Mouse (Mus musculus) spleen, postnatal 4 days (tissue): ENCODE results near the gene Hs3st4.

ENCODE experiments used
- DNase-seq, 2 experiments: peaks; one replicate each; pipeline ENCODE4 v3.0.0; 2022; ENCODE audit warnings: low spot score in 2 of 2

Hs3st4 gene

DNA sequence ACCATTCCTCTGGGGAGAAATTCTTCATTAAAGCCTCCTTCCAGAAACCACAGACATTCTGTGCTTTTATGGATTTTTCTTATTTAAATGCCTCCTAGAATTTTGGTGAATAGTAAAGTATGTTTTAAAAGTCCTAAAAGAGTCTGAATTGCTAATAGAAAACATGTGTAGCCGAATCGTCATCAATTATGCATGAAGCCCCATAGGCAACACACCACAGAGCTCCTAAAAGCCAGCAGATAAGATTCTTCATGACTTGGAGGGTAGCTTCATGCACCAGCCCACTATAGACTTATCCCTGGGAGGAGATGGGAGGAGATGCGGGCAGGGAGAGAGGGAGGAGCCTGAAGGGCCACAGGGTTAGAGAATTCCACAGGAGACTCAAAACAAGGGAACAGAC is 358.8 kb downstream of the Hs3st4 start:
- no peak for DNase-seq

DNA sequence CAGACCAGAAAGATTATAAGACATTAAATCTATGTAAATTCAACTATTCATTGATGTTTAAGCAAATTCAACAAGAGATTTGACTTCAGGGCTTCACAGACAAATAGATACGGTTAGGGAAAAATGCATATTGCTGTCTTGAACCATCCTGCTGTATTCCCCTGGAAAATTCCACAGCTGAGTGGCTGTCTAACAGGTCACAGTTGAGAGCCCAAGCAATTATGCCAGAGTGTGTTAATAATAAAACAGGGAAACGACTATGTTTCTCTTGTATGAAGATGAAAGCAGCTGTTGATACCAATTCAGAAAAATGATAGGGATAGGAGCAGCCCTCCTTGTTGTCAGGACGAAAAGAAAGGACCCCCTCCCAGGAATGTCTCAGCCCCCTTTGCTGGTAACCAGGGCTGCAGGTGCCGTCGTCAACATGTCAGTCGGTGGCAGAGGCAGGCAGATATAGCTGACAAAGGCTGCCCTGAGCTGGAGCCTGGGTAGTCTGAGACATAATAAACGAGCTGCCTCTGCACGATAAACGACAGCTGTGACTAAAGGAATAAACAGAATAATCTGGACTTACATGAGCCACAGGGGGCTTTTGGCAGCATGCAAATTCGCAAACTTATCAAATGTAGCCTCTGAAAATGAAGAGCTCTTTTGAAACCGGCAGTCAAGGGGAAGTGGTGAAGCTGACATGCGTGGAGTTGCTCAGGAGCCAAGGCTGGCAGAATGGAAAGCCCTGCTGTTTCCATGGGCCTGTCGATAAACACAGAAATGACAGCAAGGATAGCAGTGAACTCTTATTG is 364.7 kb downstream of the Hs3st4 start:
- no peak for DNase-seq

DNA sequence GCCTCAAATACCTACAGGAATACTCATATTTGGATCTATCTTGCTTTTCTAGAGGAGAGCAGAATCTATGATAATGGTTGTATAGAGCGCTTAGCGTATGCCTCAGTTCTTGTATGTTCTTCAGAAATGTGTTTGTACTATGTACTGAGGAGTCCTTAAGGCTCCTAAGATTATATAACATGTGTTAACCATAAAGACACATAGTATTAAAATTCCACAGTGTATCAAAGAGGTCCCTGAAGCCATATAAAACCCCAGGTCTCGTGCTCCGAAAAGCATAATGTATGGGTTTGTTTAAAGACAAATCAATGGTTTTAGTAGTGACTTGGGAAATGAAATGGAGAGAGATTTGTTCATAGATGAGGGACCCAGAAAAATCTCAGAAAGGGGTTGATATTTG is 371.4 kb downstream of the Hs3st4 start:
- DNase-seq, result no peak

DNA sequence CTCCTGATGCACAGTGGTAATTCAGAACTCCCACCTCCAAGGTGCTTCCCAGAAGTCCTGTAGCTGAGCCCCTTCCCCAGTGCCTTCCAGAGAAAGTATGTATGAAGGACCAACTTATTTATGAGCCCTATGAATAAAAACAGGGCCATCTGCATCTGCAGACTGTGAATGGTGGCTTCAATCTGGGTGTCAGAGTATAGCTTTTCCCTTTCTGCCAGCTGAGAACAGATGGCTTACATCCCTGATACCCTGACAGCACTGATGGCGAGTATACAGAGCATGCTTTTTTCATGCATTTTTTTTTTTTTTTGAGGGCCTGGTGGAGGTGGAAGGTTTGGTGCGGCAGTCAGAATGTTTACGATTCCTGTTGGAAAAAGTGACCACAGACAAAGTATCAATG is 375.4 kb downstream of the Hs3st4 start:
- DNase-seq, result no peak

DNA sequence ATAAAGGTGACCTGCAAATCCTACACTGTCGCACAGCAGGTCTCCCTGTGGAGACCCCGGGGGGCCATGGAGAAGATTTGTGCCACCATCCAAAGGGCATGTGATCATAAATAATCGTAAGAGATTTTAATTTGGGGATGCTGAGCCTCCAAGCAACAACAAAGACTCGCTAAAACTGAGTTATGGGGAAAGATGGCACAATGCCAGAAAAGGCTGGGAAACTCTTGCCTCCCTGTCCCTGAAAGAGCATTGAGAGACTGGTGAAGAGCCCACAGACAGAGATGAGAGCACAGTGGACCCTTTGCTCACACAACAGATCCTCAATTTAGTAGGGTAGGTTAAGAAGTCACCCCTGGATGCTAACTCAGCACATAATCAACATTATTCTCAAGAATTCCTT is 377.2 kb downstream of the Hs3st4 start:
- DNase-seq, result no peak

DNA sequence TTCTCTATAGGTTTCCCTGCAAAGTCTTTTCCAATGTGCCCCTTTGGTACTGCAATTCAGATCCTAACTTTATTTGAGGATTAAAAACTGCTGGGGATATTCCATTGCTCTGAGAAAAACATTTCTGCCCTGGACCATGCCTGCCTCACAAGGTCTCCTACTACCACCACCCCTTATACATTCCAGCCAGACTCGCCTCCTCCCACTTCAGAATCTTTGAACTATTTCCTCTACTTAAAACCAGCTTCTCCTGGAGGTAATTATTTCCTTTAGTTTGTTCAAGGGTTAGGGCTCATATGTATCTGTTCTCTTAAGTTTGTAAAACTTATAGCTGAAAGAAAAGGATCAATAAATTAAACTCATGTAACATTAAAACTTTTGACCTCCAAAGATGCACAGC is 389.6 kb downstream of the Hs3st4 start:
- no peak for DNase-seq

DNA sequence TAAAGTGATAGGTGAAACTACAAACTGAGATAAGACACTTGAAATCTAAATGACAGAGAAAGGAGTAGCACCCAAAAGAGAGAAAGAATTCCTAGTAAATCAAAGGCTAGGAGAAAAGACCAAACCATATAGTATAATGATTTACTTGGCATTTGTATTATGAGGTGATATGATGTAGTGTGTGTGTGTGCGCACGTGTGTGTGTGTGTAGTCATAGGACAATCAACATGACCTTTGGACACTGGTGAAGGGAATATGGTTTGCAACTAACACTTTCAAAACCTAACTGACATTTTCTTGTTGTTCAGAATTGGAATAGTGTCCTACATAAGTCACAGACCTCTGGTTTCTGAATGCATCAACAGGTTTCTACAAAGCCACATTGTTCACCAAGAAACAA is 390.0 kb downstream of the Hs3st4 start:
- DNase-seq, result no peak

DNA sequence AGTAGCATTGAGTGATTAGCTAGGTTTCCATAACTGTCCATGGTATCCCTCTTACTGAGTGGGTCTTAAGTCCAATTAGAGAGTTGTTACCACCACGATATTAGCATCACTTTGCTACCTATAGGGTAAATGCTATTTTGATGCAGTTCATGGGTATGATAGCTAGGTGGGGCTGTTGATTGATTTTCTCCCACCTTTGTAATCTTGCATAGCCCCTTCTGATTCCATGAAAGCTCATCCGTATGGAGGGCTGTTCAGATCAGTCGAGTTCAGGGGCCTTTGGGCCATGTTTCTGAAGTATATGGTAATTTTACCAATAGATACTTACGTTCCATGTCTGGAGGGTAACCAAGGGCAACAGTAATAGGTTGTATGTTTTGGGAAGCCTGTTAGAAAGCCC is 400.8 kb downstream of the Hs3st4 start:
- no peak for DNase-seq

DNA sequence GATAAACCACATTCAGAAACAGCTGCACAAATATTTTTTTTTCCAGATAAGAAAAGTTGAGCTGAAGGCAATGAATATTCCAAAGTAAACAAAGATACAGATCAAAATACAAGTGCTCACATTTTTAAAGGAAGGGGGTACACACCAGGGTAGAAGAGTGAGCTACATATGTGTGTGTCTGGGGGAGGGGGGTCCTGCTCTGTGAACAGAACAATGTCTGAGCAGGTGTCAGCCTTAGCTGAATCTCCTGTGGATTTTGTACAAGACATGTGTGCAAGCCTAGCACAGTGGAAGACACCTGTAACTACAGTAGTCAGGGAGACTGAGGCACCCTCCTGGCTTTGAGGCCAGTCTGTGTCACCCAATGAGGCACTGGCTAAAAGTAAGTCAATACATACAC is 416.5 kb downstream of the Hs3st4 start:
- no peak for DNase-seq

DNA sequence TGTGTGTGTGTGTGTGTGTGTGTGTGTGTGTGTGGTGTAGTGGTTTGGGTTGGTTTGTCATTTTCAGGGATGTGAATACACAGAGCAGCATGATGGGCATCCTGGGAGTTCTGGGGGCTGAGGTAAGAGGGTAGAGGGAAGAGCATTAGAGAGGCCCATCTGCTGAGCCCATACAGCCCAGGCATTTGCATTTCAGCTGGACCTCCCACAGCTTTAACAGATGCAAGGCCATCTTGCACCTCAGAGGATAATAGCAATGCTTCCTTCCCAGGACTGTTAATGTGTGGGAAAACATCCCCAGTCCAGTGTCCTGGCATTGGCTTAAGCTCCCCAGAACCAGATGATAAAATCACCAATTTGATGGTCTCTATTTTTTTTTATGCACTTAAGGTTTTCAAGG is 444.3 kb downstream of the Hs3st4 start:
- no peak for DNase-seq
